In the genomic region with DNA sequence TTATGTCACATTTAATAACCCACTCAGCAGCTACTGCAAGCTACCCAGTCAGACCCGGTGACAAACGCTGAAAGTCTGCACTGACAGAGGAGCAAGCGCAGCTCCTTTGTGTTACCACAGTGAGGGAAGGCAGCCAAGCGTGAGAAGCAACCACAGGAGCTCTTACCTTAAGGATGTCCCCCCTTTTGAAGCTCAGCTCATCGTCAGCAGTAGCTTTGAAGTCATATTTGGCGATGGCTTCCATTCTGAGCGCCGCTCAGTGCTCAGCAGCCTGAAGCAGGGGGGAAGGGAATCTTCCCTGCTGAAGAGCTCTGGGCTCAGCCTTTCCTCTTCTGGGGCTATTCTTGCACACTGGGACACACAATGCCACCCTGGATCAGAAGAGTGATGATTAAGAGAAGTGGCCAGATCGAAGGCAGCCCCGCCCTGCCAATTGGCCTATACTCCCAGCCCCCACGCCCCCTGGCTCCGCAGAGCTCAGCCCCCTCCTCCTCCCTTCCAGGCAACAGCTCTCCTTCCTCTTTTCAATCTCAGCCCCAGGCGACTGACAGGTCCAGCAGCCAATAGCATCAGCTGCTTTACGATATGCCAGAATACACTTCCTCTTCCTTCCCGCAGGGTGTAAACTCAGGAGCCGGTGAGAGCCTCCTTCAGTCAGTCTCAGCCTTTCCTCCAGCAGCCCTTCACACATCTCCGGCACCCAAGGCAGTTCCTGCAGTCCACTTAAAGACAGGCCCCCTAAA, we compare ENCODE assay signal across 8 mouse cellular contexts. TPM values are rescaled to one million over a fixed set of nuclear protein-coding genes. Genes with fewer than 3 reads are reported as not detected.
DNase-seq lines count a peak whose midpoint lies in the region; ATAC-seq and TF ChIP-seq lines count a peak whose summit lies in the region.

No protein-coding gene starts in this region.

- DNase-seq in CD4-positive, CD25-positive, alpha-beta regulatory T cell, adult 2 months (ENCODE audit: low read depth, low spot score): peak; percentile 89
- DNase-seq in brain, embryonic 14.5 days (ENCODE audit: low read depth): peak; percentile 98
- peak; percentile 90 for DNase-seq in forebrain, embryonic 11.5 days (ENCODE audit: low spot score)
- DNase-seq in kidney, postnatal 25 days: peak; percentile 90 to 94
- DNase-seq in liver, embryonic 13.5 days: peak; percentile 53
- DNase-seq in natural killer cell, adult 2 months (ENCODE audit: low spot score in 2 of 2): peak; percentile 69 to 87

- TF ChIP-seq POLR2A in brain, embryonic 14.5 days (IDR thresholded peaks at IDR 0.05; ENCODE audit: borderline replicate concordance, extremely low read depth, insufficient read depth, insufficient read length, poor library complexity, severe bottlenecking): peak; percentile 12; the same call in 1 of the 2 replicates

- no peaks in the 10 kb centered on the region for H3K27me3 ChIP-seq in forebrain, embryonic 11.5 days (ENCODE audit: control insufficient read depth, insufficient read depth, low read length)
- no peaks in the 10 kb centered on the region for H3K27me3 ChIP-seq in heart, embryonic 16.5 days (ENCODE audit: control insufficient read depth, insufficient read depth, low read length)
- H3K27me3 ChIP-seq in liver, embryonic 13.5 days: no peaks in the 10 kb centered on the region
- no peaks in the 10 kb centered on the region for H3K27me3 ChIP-seq in stomach, embryonic 14.5 days (ENCODE audit: control insufficient read depth, insufficient read depth, low read length)

- 5% methylated on average over 17 of the region's 17 CpGs for WGBS in forebrain, embryonic 11.5 days
- WGBS in heart, embryonic 16.5 days: 8% methylated on average over 17 of the region's 17 CpGs
- 33% methylated on average over 17 of the region's 17 CpGs for WGBS in liver, embryonic 13.5 days (ENCODE audit: insufficient replicate concordance)
- 13% methylated on average over 17 of the region's 17 CpGs for WGBS in stomach, embryonic 14.5 days

- peak overlapping the region; percentile 75 for H3K4me2 ChIP-seq in forebrain, embryonic 11.5 days (ENCODE audit: low read depth, low read length, severe bottlenecking)
- peak overlapping the region; percentile 82 for H3K4me2 ChIP-seq in heart, embryonic 16.5 days (ENCODE audit: low read depth, low read length)
- H3K4me2 ChIP-seq in liver, embryonic 13.5 days: peak overlapping the region; percentile 69
- H3K4me2 ChIP-seq in stomach, embryonic 14.5 days (replicated peaks; ENCODE audit: low read depth, low read length): peak overlapping the region; percentile 94

- ATAC-seq in forebrain, embryonic 11.5 days (replicated peaks; ENCODE audit: low FRiP score): peak; percentile 95
- peak; percentile 95 for ATAC-seq in heart, embryonic 16.5 days (replicated peaks; ENCODE audit: extremely low read depth, insufficient read depth, low FRiP score)
- peak; percentile 69 for ATAC-seq in liver, embryonic 13.5 days (ENCODE audit: low read depth)
- peak; percentile 88 for ATAC-seq in stomach, embryonic 14.5 days (ENCODE audit: insufficient number of reproducible peaks, insufficient read depth, low FRiP score, low read depth)

- no peaks in the 10 kb centered on the region for H3K36me3 ChIP-seq in forebrain, embryonic 11.5 days (ENCODE audit: control insufficient read depth, insufficient read depth, low read length)
- no peaks in the 10 kb centered on the region for H3K36me3 ChIP-seq in heart, embryonic 16.5 days (ENCODE audit: control insufficient read depth, insufficient read depth)
- H3K36me3 ChIP-seq in liver, embryonic 13.5 days: peaks cover 12% of the 10 kb centered on the region
- H3K36me3 ChIP-seq in stomach, embryonic 14.5 days (ENCODE audit: control insufficient read depth, insufficient read depth, low read length): peaks cover 9% of the 10 kb centered on the region

- peaks cover 5% of the 10 kb centered on the region; the same call in 1 of the 2 replicates for H3K4me1 ChIP-seq in forebrain, embryonic 11.5 days (replicated peaks; ENCODE audit: control insufficient read depth, insufficient read depth, low read length)
- peaks cover 51% of the 10 kb centered on the region for H3K4me1 ChIP-seq in heart, embryonic 16.5 days (ENCODE audit: control insufficient read depth, insufficient read depth, low read length)
- H3K4me1 ChIP-seq in liver, embryonic 13.5 days (replicated peaks): peaks cover 70% of the 10 kb centered on the region
- H3K4me1 ChIP-seq in stomach, embryonic 14.5 days (ENCODE audit: control insufficient read depth, insufficient read depth, low read length): peaks cover 9% of the 10 kb centered on the region

- H3K27ac ChIP-seq in forebrain, embryonic 11.5 days (ENCODE audit: low read depth, low read length): peak overlapping the region; percentile 68
- H3K27ac ChIP-seq in heart, embryonic 16.5 days (ENCODE audit: low read length): peak overlapping the region; percentile 97
- peak overlapping the region; percentile 37; the same call in 1 of the 2 replicates for H3K27ac ChIP-seq in liver, embryonic 13.5 days
- peak overlapping the region; percentile 66; the same call in 1 of the 2 replicates for H3K27ac ChIP-seq in stomach, embryonic 14.5 days (ENCODE audit: low read length)

- H3K4me3 ChIP-seq in forebrain, embryonic 11.5 days (ENCODE audit: low read depth, low read length): peak overlapping the region; percentile 48
- H3K4me3 ChIP-seq in heart, embryonic 16.5 days (ENCODE audit: low read length): peak overlapping the region; percentile 60
- H3K4me3 ChIP-seq in liver, embryonic 13.5 days (replicated peaks): peak overlapping the region; percentile 58
- H3K4me3 ChIP-seq in stomach, embryonic 14.5 days (ENCODE audit: low read depth, low read length): peak overlapping the region; percentile 60

- no peaks in the 10 kb centered on the region for H3K9me3 ChIP-seq in forebrain, embryonic 11.5 days (ENCODE audit: control insufficient read depth, low read length)
- H3K9me3 ChIP-seq in heart, embryonic 16.5 days (replicated peaks; ENCODE audit: control insufficient read depth, low read length): no peaks in the 10 kb centered on the region
- no peaks in the 10 kb centered on the region for H3K9me3 ChIP-seq in liver, embryonic 13.5 days (replicated peaks)
- no peaks in the 10 kb centered on the region for H3K9me3 ChIP-seq in stomach, embryonic 14.5 days (ENCODE audit: control insufficient read depth, low read depth, low read length)

- TF ChIP-seq CTCF in brain, embryonic 14.5 days (IDR thresholded peaks at IDR 0.05; ENCODE audit: borderline replicate concordance, extremely low read depth, insufficient read depth, insufficient read length): peak; percentile 37; the same call in 1 of the 2 replicates

- H3K9ac ChIP-seq in forebrain, embryonic 11.5 days (ENCODE audit: low read length): peak overlapping the region; percentile 37
- H3K9ac ChIP-seq in heart, embryonic 16.5 days (ENCODE audit: low read length): peak overlapping the region; percentile 71
- H3K9ac ChIP-seq in liver, embryonic 13.5 days: peak overlapping the region; percentile 62
- peak overlapping the region; percentile 61 for H3K9ac ChIP-seq in stomach, embryonic 14.5 days (replicated peaks; ENCODE audit: low read depth, low read length)

RNA-seq across cellular contexts. Expression of a gene that starts 9.2 kb away (rescaled TPM):
- polyA plus RNA-seq in brain, embryonic 14.5 days (2012; rRNA removed): 124 and 127 TPM in 2 replicates
- 63.0 and 71.4 TPM in 2 replicates for polyA plus RNA-seq in forebrain, embryonic 11.5 days (2014; fragmentation: Nextera tagmentation; extraction: Ambion mirVana)
- 103 and 118 TPM in 2 replicates for polyA plus RNA-seq in heart, embryonic 16.5 days (2015; fragmentation: Nextera tagmentation; extraction: Ambion mirVana)
- 56.7 and 63.5 TPM in 2 replicates for polyA plus RNA-seq in liver, embryonic 13.5 days (2015; fragmentation: Nextera tagmentation; extraction: Ambion mirVana)
- polyA plus RNA-seq in stomach, embryonic 14.5 days (2014; fragmentation: Nextera tagmentation; extraction: Ambion mirVana): 39.6 and 55.0 TPM in 2 replicates

Comparison
In these comparisons a context has a peak if more than half of its experiments do, and no peak if none do; other contexts are left out.
1. Peak in every context shown above with its lines: DNase-seq, ATAC-seq, H3K4me3 ChIP-seq and H3K27ac ChIP-seq.
2. H3K27ac ChIP-seq: peak in every context shown above with its lines; median percentile 97 in heart, embryonic 16.5 days; 68 in forebrain, embryonic 11.5 days; 66 in stomach, embryonic 14.5 days; 37 in liver, embryonic 13.5 days.